Mouse (Mus musculus) heart, postnatal 14 days (tissue): Measurements from ENCODE around the gene Gnb1l. TPM values are rescaled to one million over a fixed set of nuclear protein-coding genes. Genes with fewer than 3 reads are reported as not detected.

Source experiments
- DNase-seq, 2 experiments: peaks; one replicate each; pipeline ENCODE4 v3.0.0; 2021 to 2022
- intact Hi-C: fragments of 180-260 bp; cut with DNase I; formaldehyde crosslinking; loops from one replicate; pipeline ENCODE4 v1.15.1; 2025
- long read RNA-seq, 2 experiments: library from polyadenylated mRNA; stranded (forward); transcript quantifications; one replicate each; pipeline ENCODE4 v2.0.0; 2021
- total RNA-seq, 2 experiments: library from RNA; stranded (reverse); gene quantifications; 2 replicates each; pipeline ENCODE4 v1.2.3; 2021

The Gnb1l gene
- 1 to 10 TPM; 4.5 to 6.4 TPM for total RNA-seq
- long read RNA-seq, experiment 1, transcript Gnb1l-202 (8 exons, 3,549 nt): major isoform, 9 of 21 reads
- long read RNA-seq, experiment 1, partial matches to known transcripts: 3 of 21 reads
- long read RNA-seq, experiment 1, other reads (novel, unspliced or antisense): 8 of 21 reads
- long read RNA-seq, experiment 2, transcript Gnb1l-202 (8 exons, 3,549 nt): major isoform, 5 of 11 reads
- long read RNA-seq, experiment 2, partial matches to known transcripts: 1 of 11 reads
- long read RNA-seq, experiment 2, other reads (novel, unspliced or antisense): 3 of 11 reads

- peak; percentile 97 to 98 for DNase-seq
- intact Hi-C loops: no loop called here
Observed at GRCm38 (mm10) chr16:18498558-18498990, at the start of gene Gnb1l, which contains the start of gene Rtl10. Gnb1l (plus strand) TSS chr16:18498713. Rtl10 (plus strand) TSS chr16:18498901.

- intact Hi-C loops: no loop called here
- no peak for DNase-seq
Observed at GRCm38 (mm10) chr16:18449005-18449404, 49.5 kb upstream of the Gnb1l start.

GRCm38 (mm10) chr16:18451486-18452181 is 46.9 kb upstream of the Gnb1l start:
- intact Hi-C loops: no loop called here
- no peak for DNase-seq

GRCm38 (mm10) chr16:18452361-18452862 is 46.1 kb upstream of the Gnb1l start:
- intact Hi-C loops: no loop called here

GRCm38 (mm10) chr16:18453846-18454245 is 44.7 kb upstream of the Gnb1l start:
- intact Hi-C loops: no loop called here
- peak in 1 of 2 experiments; percentile 17 for DNase-seq

More at GRCm38 (mm10) chr16:18452361-18452862, 46.1 kb upstream of the Gnb1l start:
- DNase-seq: no peak

- intact Hi-C loops: no loop called here
- no peak for DNase-seq
Observed at GRCm38 (mm10) chr16:18455407-18455806, 43.1 kb upstream of the Gnb1l start.

GRCm38 (mm10) chr16:18458661-18459060 is 39.9 kb upstream of the Gnb1l start:
- no peak for DNase-seq
- intact Hi-C loops: no loop called here

- intact Hi-C loops: no loop called here
- peak in 1 of 2 experiments; percentile 18 for DNase-seq
Observed at GRCm38 (mm10) chr16:18459335-18459954, 39.1 kb upstream of the Gnb1l start.

GRCm38 (mm10) chr16:18459955-18460370 is 38.5 kb upstream of the Gnb1l start:
- intact Hi-C loops: no loop called here
- DNase-seq: peak; percentile 37 to 40

GRCm38 (mm10) chr16:18460826-18461225 is 37.7 kb upstream of the Gnb1l start:
- no peak for DNase-seq
- intact Hi-C loops: no loop called here

- intact Hi-C loops: no loop called here
Observed at GRCm38 (mm10) chr16:18462031-18462430, 36.5 kb upstream of the Gnb1l start.

GRCm38 (mm10) chr16:18462598-18462997 is 35.9 kb upstream of the Gnb1l start:
- DNase-seq: peak; percentile 30 to 32
- intact Hi-C loops: no loop called here

More at GRCm38 (mm10) chr16:18462031-18462430, 36.5 kb upstream of the Gnb1l start:
- no peak for DNase-seq

- intact Hi-C loops: no loop called here
- DNase-seq: peak; percentile 43 to 47
Observed at GRCm38 (mm10) chr16:18464271-18464670, 34.2 kb upstream of the Gnb1l start.

GRCm38 (mm10) chr16:18470829-18471228 is 27.7 kb upstream of the Gnb1l start:
- no peak for DNase-seq
- intact Hi-C loops: no loop called here

- DNase-seq: no peak
Observed at GRCm38 (mm10) chr16:18471381-18471955, 27.0 kb upstream of the Gnb1l start.

GRCm38 (mm10) chr16:18471976-18472375 is 26.5 kb upstream of the Gnb1l start:
- no peak for DNase-seq
- intact Hi-C loops: no loop called here

More at GRCm38 (mm10) chr16:18471381-18471955, 27.0 kb upstream of the Gnb1l start:
- intact Hi-C loops: no loop called here

GRCm38 (mm10) chr16:18472416-18472815 is 26.1 kb upstream of the Gnb1l start:
- no peak for DNase-seq
- intact Hi-C loops: no loop called here

- DNase-seq: no peak
Observed at GRCm38 (mm10) chr16:18472976-18473375, 25.5 kb upstream of the Gnb1l start.

GRCm38 (mm10) chr16:18474021-18474420 is 24.5 kb upstream of the Gnb1l start:
- intact Hi-C loops: no loop called here

More at GRCm38 (mm10) chr16:18472976-18473375, 25.5 kb upstream of the Gnb1l start:
- intact Hi-C loops: no loop called here

GRCm38 (mm10) chr16:18477996-18478395 is 20.5 kb upstream of the Gnb1l start:
- no peak for DNase-seq
- intact Hi-C loops: no loop called here

More at GRCm38 (mm10) chr16:18474021-18474420, 24.5 kb upstream of the Gnb1l start:
- no peak for DNase-seq
